Mouse (Mus musculus): Measurements from ENCODE around the gene 1700102P08Rik. TPM values are rescaled to one million over a fixed set of nuclear protein-coding genes. Genes with fewer than 3 reads are reported as not detected.
A peak's percentile ranks its signal among the peaks of the same experiment; 100 is the strongest.

The 1700102P08Rik gene
- total and polyA plus RNA-seq, 3 experiments: 0.21 to 0.26 TPM; not detected in 1

DNA sequence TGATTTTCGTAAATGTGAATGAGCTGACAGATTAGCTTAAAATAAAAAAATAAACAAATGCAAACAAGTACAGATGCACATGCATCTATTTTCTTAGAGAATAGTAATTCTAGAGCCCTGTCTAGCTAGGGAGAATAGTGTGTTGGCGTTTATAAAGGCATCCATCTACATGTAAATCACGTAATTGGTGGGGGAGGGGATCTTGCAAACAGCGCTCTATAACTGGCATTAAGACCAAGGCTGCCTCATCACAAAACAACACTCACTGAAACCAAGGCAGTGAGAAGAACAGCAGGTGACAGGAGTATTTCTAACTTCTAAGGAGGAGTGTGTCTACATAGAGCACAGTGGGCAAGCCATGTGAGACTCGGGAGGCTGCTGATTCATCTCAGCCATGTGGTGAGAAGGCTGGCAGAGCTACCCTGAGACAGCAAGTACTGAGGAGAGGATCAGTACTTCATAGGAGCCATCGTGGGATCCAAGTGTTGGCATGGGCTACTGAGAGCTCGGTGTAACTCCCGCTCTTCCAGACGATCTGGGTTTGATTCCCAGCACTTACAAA, 18.9 kb downstream of the 1700102P08Rik start:
- no peak overlapping the region for H3K27ac ChIP-seq (ENCODE audit: insufficient read depth, low read depth)
- dilution Hi-C loops (cut with MboI; ENCODE audit: extremely low pct_ligation_motif_present, extremely low pct_unique_long_range_greater_than_20kb, low sequenced_read_pairs): no loop called here

DNA sequence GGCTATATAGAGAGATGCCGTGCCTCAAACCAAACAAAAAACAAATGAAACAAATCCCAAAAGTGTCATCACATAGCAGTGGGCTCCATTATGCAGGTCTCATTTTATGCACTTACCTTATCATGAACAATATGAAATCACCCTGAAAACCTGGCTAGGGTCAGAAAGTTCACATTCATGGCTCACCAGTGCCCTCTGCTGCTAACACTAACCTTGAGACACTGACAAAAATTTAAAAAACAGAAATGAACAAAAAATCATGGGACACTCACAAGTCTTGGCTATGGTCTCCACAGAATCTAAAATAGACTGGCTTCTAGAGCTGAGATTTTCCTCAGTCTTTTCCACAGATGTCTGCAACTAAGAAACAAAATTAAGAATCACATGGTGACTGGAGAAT, 19.6 kb downstream of the 1700102P08Rik start:
- in situ Hi-C loops (cut with MboI; ENCODE audit: low pct_ligation_motif_present, low pct_unique_long_range_greater_than_20kb, low sequenced_read_pairs): no loop called here
- H3K4me1 ChIP-seq (ENCODE audit: control insufficient read depth in 1 of 2, insufficient read depth in 2 of 2): no peaks in the 10 kb centered on the region

More for the DNA sequence above, 18.9 kb downstream of the 1700102P08Rik start:
- Histone ChIP-seq H3K4me3 (replicated peaks in 1 of 3; ENCODE audit: low read depth in 2 of 3, low read length in 2 of 3, poor library complexity in 1 of 3) (no peak overlapping the region), H3K79me2 (replicated peaks; ENCODE audit: control insufficient read depth, extremely low read depth, insufficient read depth, poor library complexity, severe bottlenecking) (no peaks in the 10 kb centered on the region), H3K9me3 (replicated peaks; ENCODE audit: low read length) (no peaks in the 10 kb centered on the region), H3K4me2 (ENCODE audit: insufficient read depth, low read depth, poor library complexity, severe bottlenecking) (no peak overlapping the region), H3K4me1 (ENCODE audit: control insufficient read depth in 1 of 2, insufficient read depth in 2 of 2) (no peaks in the 10 kb centered on the region), H3K9ac (ENCODE audit: insufficient read depth, low read depth) (no peak overlapping the region), H3K27me3 (replicated peaks) (no peaks in the 10 kb centered on the region), H3K36me3 (replicated peaks in 1 of 2; ENCODE audit: control insufficient read depth in 1 of 2, insufficient read depth in 1 of 2, low read length in 1 of 2) (no peaks in the 10 kb centered on the region)
- TF ChIP-seq POLR2A (IDR thresholded peaks at IDR 0.05; ENCODE audit: low read depth, low read length) (no peak), JUND (conservative IDR thresholded peaks at IDR 0.05; ENCODE audit: low read depth, low read length) (no peak), UBTF (IDR thresholded peaks at IDR 0.05; ENCODE audit: low read depth, low read length) (no peak), HCFC1 (IDR thresholded peaks at IDR 0.05; ENCODE audit: low read depth, low read length) (no peak), JUN (IDR thresholded peaks at IDR 0.05; ENCODE audit: insufficient read depth, low read depth, low read length) (no peak), KAT2A (IDR thresholded peaks at IDR 0.05; ENCODE audit: insufficient replicate concordance, low read length) (no peak), USF2 (conservative IDR thresholded peaks at IDR 0.05; ENCODE audit: low read depth, low read length) (no peak), USF1 (IDR thresholded peaks at IDR 0.05; ENCODE audit: low read depth, low read length) (no peak)
- no peak for DNase-seq (ENCODE audit: extremely low read depth)
- in situ Hi-C loops (cut with MboI; ENCODE audit: low pct_ligation_motif_present, low pct_unique_long_range_greater_than_20kb, low sequenced_read_pairs): no loop called here

DNA sequence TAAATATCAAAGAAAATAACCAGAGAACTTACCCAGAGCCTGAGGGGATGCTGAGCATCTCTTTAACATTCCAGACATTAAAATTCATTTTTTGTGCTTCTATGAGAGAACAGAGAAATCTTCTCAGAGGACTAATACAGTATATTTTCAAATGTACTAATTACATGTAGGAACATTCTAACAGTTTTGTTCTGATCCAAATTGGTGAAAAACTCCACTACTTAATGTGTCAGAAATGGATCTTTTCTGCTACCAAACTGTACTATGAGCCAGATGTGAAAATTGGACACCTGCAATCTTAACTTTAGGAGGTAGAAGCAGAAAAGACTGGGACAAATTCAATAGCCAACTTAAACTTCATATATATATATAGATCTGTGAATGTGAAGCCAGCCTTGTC, 35.8 kb downstream of the 1700102P08Rik start, which contains the start of gene Ccdc36:
Gene Ccdc36 (minus strand): TSS at position 101 of the 400 bp plus-strand sequence.
- Histone ChIP-seq H3K27ac (ENCODE audit: insufficient read depth, low read depth) (no peak within 1 kb of the TSS), H3K4me2 (ENCODE audit: insufficient read depth, low read depth, poor library complexity, severe bottlenecking) (no peak within 1 kb of the TSS), H3K36me3 (replicated peaks in 1 of 2; ENCODE audit: control insufficient read depth in 1 of 2, insufficient read depth in 1 of 2, low read length in 1 of 2) (no peaks in the 10 kb centered on the region), H3K27me3 (replicated peaks) (no peaks in the 10 kb centered on the region), H3K4me3 (replicated peaks in 1 of 3; ENCODE audit: low read depth in 2 of 3, low read length in 2 of 3, poor library complexity in 1 of 3) (no peak within 1 kb of the TSS), H3K9me3 (replicated peaks; ENCODE audit: low read length) (no peaks in the 10 kb centered on the region), H3K9ac (ENCODE audit: insufficient read depth, low read depth) (no peak within 1 kb of the TSS), H3K4me1 (ENCODE audit: control insufficient read depth in 1 of 2, insufficient read depth in 2 of 2) (no peaks in the 10 kb centered on the region), H3K79me2 (replicated peaks; ENCODE audit: control insufficient read depth, extremely low read depth, insufficient read depth, poor library complexity, severe bottlenecking) (0 out of 2 replicates have a peak, but pooled peaks cover 2% of the 10 kb centered on the region)
- in situ Hi-C loops (cut with MboI; ENCODE audit: low pct_ligation_motif_present, low pct_unique_long_range_greater_than_20kb, low sequenced_read_pairs) (no loop called here), dilution Hi-C loops (cut with MboI; ENCODE audit: extremely low pct_ligation_motif_present, extremely low pct_unique_long_range_greater_than_20kb, low sequenced_read_pairs) (no loop called here)
- DNase-seq (ENCODE audit: extremely low read depth): no peak
- TF ChIP-seq BHLHE40 (IDR thresholded peaks at IDR 0.05; ENCODE audit: low read depth, low read length): no peak
- TF ChIP-seq EP300 (IDR thresholded peaks at IDR 0.05; ENCODE audit: low read length): no peak
- TF ChIP-seq JUN (IDR thresholded peaks at IDR 0.05; ENCODE audit: insufficient read depth, low read depth, low read length): no peak
- TF ChIP-seq POLR2A (IDR thresholded peaks at IDR 0.05; ENCODE audit: low read depth, low read length): no peak
- no peak for TF ChIP-seq POLR2AphosphoS2 (IDR thresholded peaks at IDR 0.05; ENCODE audit: low read depth, low read length)
- no peak for TF ChIP-seq ZMIZ1 (IDR thresholded peaks at IDR 0.05; ENCODE audit: low read depth, low read length)
- no peak for TF ChIP-seq MXI1 (IDR thresholded peaks at IDR 0.05; ENCODE audit: low read depth, low read length)
- no peak for TF ChIP-seq UBTF (IDR thresholded peaks at IDR 0.05; ENCODE audit: low read depth, low read length)
- TF ChIP-seq SMC3 (IDR thresholded peaks at IDR 0.05; ENCODE audit: low read depth, low read length): no peak
- no peak for TF ChIP-seq SIN3A (IDR thresholded peaks at IDR 0.05; ENCODE audit: low read length)
- no peak for TF ChIP-seq USF2 (conservative IDR thresholded peaks at IDR 0.05; ENCODE audit: low read depth, low read length)
- no peak for TF ChIP-seq RAD21 (IDR thresholded peaks at IDR 0.05; ENCODE audit: low read depth, low read length)
- TF ChIP-seq TBP (conservative IDR thresholded peaks at IDR 0.05; ENCODE audit: low read depth, low read length): no peak
- no peak for TF ChIP-seq MAFK (IDR thresholded peaks at IDR 0.05; ENCODE audit: insufficient replicate concordance, low read length)
- no peak for TF ChIP-seq CHD2 (IDR thresholded peaks at IDR 0.05; ENCODE audit: low read length)
- no peak for TF ChIP-seq MAZ (IDR thresholded peaks at IDR 0.05; ENCODE audit: low read depth, low read length)
- TF ChIP-seq ELF1 (IDR thresholded peaks at IDR 0.05; ENCODE audit: low read depth, low read length): no peak
- TF ChIP-seq MAX (IDR thresholded peaks at IDR 0.05; ENCODE audit: low read length): no peak

More for the DNA sequence above, 19.6 kb downstream of the 1700102P08Rik start:
- TF ChIP-seq RAD21 (IDR thresholded peaks at IDR 0.05; ENCODE audit: low read depth, low read length): peak; percentile 82
- TF ChIP-seq HCFC1 (IDR thresholded peaks at IDR 0.05; ENCODE audit: low read depth, low read length): no peak
- TF ChIP-seq CHD2 (IDR thresholded peaks at IDR 0.05; ENCODE audit: low read length): no peak
- no peak for TF ChIP-seq IRF4 (IDR thresholded peaks at IDR 0.05; ENCODE audit: low read depth, low read length)
- TF ChIP-seq ZKSCAN1 (IDR thresholded peaks at IDR 0.05; ENCODE audit: borderline replicate concordance, low read depth, low read length): peak; percentile 71; the same call in 1 of the 2 replicates
- no peak for TF ChIP-seq UBTF (IDR thresholded peaks at IDR 0.05; ENCODE audit: low read depth, low read length)
- peak in 1 of 2 experiments; percentile 82; a peak in 2 of 4 replicates for TF ChIP-seq CTCF (conservative IDR thresholded peaks at IDR 0.05 in 1 of 2, IDR thresholded peaks at IDR 0.05 in 1 of 2; ENCODE audit: low read depth in 2 of 2, low read length in 2 of 2)
- TF ChIP-seq ZNF384 (IDR thresholded peaks at IDR 0.05; ENCODE audit: low read depth, low read length): peak; percentile 25; the same call in 1 of the 2 replicates
- TF ChIP-seq SMC3 (IDR thresholded peaks at IDR 0.05; ENCODE audit: low read depth, low read length): peak; percentile 66
- no peak for TF ChIP-seq ZMIZ1 (IDR thresholded peaks at IDR 0.05; ENCODE audit: low read depth, low read length)
- no peak overlapping the region for H3K9ac ChIP-seq (ENCODE audit: insufficient read depth, low read depth)
- H3K4me2 ChIP-seq (ENCODE audit: insufficient read depth, low read depth, poor library complexity, severe bottlenecking): no peak overlapping the region
- no peaks in the 10 kb centered on the region for H3K36me3 ChIP-seq (replicated peaks in 1 of 2; ENCODE audit: control insufficient read depth in 1 of 2, insufficient read depth in 1 of 2, low read length in 1 of 2)
- H3K27ac ChIP-seq (ENCODE audit: insufficient read depth, low read depth): no peak overlapping the region
- H3K27me3 ChIP-seq (replicated peaks): no peaks in the 10 kb centered on the region
- no peak overlapping the region for H3K4me3 ChIP-seq (replicated peaks in 1 of 3; ENCODE audit: low read depth in 2 of 3, low read length in 2 of 3, poor library complexity in 1 of 3)
- dilution Hi-C loops (cut with MboI; ENCODE audit: extremely low pct_ligation_motif_present, extremely low pct_unique_long_range_greater_than_20kb, low sequenced_read_pairs): no loop called here
- peak; percentile 26 for DNase-seq (ENCODE audit: extremely low read depth)
- no peaks in the 10 kb centered on the region for H3K9me3 ChIP-seq (replicated peaks; ENCODE audit: low read length)
- H3K79me2 ChIP-seq (replicated peaks; ENCODE audit: control insufficient read depth, extremely low read depth, insufficient read depth, poor library complexity, severe bottlenecking): no peaks in the 10 kb centered on the region
